Mouse (Mus musculus) hindbrain, embryonic 14.5 days (tissue): ENCODE results near the gene Gm10382. TPM values are rescaled to one million over a fixed set of nuclear protein-coding genes. Genes with fewer than 3 reads are reported as not detected.

Experiments
- ATAC-seq: fragments of 200-750 bp; cut with Nextera tagmentation; 2 replicates; pipeline ENCODE4 v1.8.0; 2017; ENCODE audit warnings: moderate number of reproducible peaks, mild to moderate bottlenecking, moderate TSS enrichment, moderate library complexity; ENCODE audit not compliant: low FRiP score
- DNase-seq: peaks from one replicate; pipeline ENCODE4 v3.0.0-alpha.2; 2015; ENCODE audit warnings: low spot score
- H3K27ac ChIP-seq: fragments of 300-500 bp; sonication (generic); 2 replicates; pipeline ENCODE4 v1.5.1; 2014; ENCODE audit warnings: mild to moderate bottlenecking, moderate library complexity
- H3K27me3 ChIP-seq: fragments of 300-500 bp; sonication (generic); 2 replicates; pipeline ENCODE4 v1.6.1; 2014; ENCODE audit warnings: mild to moderate bottlenecking, low read length, mixed read lengths; ENCODE audit not compliant: control insufficient read depth, insufficient read depth
- H3K36me3 ChIP-seq: fragments of 300-500 bp; sonication (generic); replicated peaks from 2 replicates; pipeline ENCODE4 v1.6.1; 2014; ENCODE audit not compliant: control insufficient read depth, insufficient read depth
- H3K4me1 ChIP-seq: fragments of 300-500 bp; sonication (generic); replicated peaks from 2 replicates; pipeline ENCODE4 v1.6.1; 2014; ENCODE audit warnings: antibody characterized with exemption, low read length, mixed read lengths; ENCODE audit not compliant: control insufficient read depth, insufficient read depth
- H3K4me2 ChIP-seq: fragments of 300-500 bp; sonication (generic); replicated peaks from 2 replicates; pipeline ENCODE4 v1.6.1; 2014; ENCODE audit warnings: mild to moderate bottlenecking, moderate library complexity
- H3K4me3 ChIP-seq: fragments of 300-500 bp; sonication (generic); replicated peaks from 2 replicates; pipeline ENCODE4 v1.5.1; 2014; ENCODE audit warnings: mild to moderate bottlenecking, low read length
- H3K9ac ChIP-seq: fragments of 300-500 bp; sonication (generic); 2 replicates; pipeline ENCODE4 v1.6.1; 2014
- H3K9me3 ChIP-seq: fragments of 300-500 bp; sonication (generic); 2 replicates; pipeline ENCODE4 v1.6.1; 2016; ENCODE audit warnings: low read length; ENCODE audit not compliant: control insufficient read depth
- WGBS: fragments of 180-500 bp; shearing (Covaris S2); extraction: QIAGEN DNeasy Blood & Tissue Kit; methylation state at CpG from one replicate; pipeline ENCODE4 v1.1.7; 2014; 5-methylcytosine and 5-hydroxymethylcytosine counted together
- polyA plus RNA-seq: library from polyadenylated mRNA; unstranded; fragments of >200 nt; fragmentation: Nextera tagmentation; extraction: Ambion mirVana; gene quantifications from 2 replicates; pipeline ENCODE4 v1.2.1, GENCODE M21; 2014

Gene Gm10382
- polyA plus RNA-seq, 1 experiment from 2014 or later = 0.63 TPM

DNA sequence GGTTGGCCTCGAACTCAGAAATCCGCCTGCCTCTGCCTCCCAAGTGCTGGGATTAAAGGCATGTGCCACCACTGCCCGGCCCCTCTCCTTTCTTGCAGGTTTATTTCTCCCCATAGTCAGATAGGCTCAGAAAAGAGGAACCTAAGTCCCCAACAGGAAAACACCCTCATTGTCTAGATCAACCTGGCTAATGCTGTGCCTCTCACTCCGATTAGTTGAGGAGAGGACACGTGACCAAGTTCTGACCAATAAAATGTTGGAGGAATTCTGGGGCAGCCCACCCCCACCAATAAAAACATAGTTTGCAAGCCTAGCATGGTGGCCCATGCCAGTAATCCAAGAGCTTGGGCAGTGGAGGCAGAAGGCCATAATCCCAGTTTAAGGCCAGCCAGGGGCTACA lies 37.2 kb upstream of the Gm10382 start:
- H3K27me3 ChIP-seq = no peaks in the 10 kb centered on the region
- no peak overlapping the region for H3K27ac ChIP-seq
- DNase-seq = no peak
- no peaks in the 10 kb centered on the region for H3K36me3 ChIP-seq
- H3K4me3 ChIP-seq = no peak overlapping the region
- no peaks in the 10 kb centered on the region for H3K4me1 ChIP-seq
- no peaks in the 10 kb centered on the region for H3K9me3 ChIP-seq
- no peak overlapping the region for H3K4me2 ChIP-seq
- ATAC-seq = no peak
- H3K9ac ChIP-seq = no peak overlapping the region
- 96% methylated on average over 5 of the region's 5 CpGs for WGBS

DNA sequence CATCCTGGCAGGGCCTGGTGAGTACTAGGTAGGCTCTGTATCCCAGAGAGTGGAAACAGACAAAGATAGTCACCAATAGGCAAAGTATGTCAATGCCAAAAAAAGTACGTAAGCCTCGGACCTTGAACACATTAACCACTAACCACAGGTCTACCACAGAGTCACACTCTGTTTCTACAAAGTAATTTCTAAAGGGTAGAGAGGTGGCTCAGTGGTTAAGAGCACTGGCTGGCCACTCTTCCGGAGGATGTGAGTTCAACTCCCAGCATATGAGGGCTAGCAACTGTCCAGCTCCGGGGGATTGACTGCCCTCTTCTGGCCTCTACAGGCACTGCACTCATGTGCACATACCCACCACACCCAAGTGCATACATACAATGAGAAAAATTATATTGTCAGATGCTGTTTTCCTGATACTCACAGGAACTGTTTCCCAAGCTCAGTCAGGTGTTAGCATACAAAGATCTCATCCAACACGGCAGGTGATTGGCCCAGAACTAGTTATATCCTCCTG lies 36.3 kb upstream of the Gm10382 start:
- Histone ChIP-seq H3K9me3 (no peaks in the 10 kb centered on the region), H3K27me3 (no peaks in the 10 kb centered on the region), H3K27ac (no peak overlapping the region), H3K4me2 (no peak overlapping the region), H3K9ac (no peak overlapping the region), H3K4me1 (no peaks in the 10 kb centered on the region), H3K36me3 (no peaks in the 10 kb centered on the region), H3K4me3 (no peak overlapping the region)
- DNase-seq (no peak), ATAC-seq (no peak)
- WGBS = 96% methylated on average over 5 of the region's 5 CpGs

DNA sequence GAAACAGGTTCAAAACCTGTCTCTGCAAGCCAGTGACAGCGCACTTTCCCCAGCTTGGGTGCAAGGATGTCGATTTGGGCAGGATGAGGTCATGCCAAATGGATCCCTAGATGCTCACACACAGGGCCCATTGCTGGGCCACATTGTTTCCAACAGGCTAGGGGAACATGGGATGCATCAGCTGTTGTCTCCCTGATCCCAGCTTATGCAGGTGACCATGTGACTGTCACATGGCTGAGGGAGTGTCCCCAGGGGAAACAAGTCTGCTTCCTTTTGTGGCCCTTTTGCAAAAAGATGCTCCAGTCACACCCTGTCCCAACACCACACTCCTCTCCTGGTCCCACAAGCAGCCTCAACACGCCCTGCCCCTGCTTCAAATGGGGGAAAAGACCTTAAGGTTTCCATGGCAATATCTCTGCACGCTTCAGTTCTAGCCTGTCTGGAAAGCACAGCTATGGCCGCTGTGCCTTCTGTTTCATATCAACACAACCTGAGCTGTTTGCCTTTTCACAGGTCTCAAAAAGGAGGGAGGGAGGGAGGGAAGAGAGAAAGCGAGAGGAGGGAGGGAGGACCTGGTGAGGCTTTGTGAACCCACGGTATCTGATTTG lies 34.1 kb upstream of the Gm10382 start:
- no peaks in the 10 kb centered on the region for H3K4me1 ChIP-seq
- 55% methylated on average over 7 of the region's 7 CpGs for WGBS
- no peak overlapping the region for H3K27ac ChIP-seq
- H3K9me3 ChIP-seq = no peaks in the 10 kb centered on the region
- no peak overlapping the region for H3K4me3 ChIP-seq
- H3K9ac ChIP-seq = no peak overlapping the region
- DNase-seq (no peak), ATAC-seq (no peak)
- no peaks in the 10 kb centered on the region for H3K27me3 ChIP-seq
- no peak overlapping the region for H3K4me2 ChIP-seq
- no peaks in the 10 kb centered on the region for H3K36me3 ChIP-seq

DNA sequence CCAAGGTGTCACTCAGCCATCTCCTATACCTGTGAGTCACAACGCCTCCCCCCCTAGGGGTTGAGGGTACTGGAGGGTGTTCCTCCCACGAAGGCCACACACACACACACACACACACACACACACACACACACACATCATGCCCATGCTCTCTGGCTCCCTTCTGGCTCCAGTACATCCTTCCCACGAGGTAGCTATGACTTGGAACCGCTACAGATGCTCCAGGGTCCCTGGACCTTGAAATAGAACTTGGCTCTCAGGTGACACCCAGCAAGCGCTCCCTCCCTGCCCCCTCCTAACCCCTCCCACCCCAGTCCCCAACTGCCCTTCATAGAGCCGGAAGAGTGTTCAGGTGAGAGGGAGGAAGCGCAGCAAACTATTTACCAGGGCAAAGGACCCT lies 33.5 kb upstream of the Gm10382 start:
- no peaks in the 10 kb centered on the region for H3K9me3 ChIP-seq
- DNase-seq = no peak
- no peak overlapping the region for H3K4me2 ChIP-seq
- H3K4me3 ChIP-seq = no peak overlapping the region
- H3K27me3 ChIP-seq = no peaks in the 10 kb centered on the region
- no peak overlapping the region for H3K9ac ChIP-seq
- 62% methylated on average over 7 of the region's 7 CpGs for WGBS
- no peaks in the 10 kb centered on the region for H3K36me3 ChIP-seq
- no peak overlapping the region for H3K27ac ChIP-seq
- H3K4me1 ChIP-seq = no peaks in the 10 kb centered on the region
- no peak for ATAC-seq

GRCm38 (mm10) chr5:125357543-125358269 lies 31.4 kb upstream of the Gm10382 start:
- WGBS = 74% methylated on average over 12 of the region's 12 CpGs
- no peak overlapping the region for H3K4me2 ChIP-seq
- H3K27me3 ChIP-seq = no peaks in the 10 kb centered on the region
- H3K9ac ChIP-seq = no peak overlapping the region
- H3K4me1 ChIP-seq = no peaks in the 10 kb centered on the region
- H3K36me3 ChIP-seq = no peaks in the 10 kb centered on the region
- no peaks in the 10 kb centered on the region for H3K9me3 ChIP-seq
- H3K27ac ChIP-seq = no peak overlapping the region
- no peak overlapping the region for H3K4me3 ChIP-seq
- DNase-seq (no peak), ATAC-seq (no peak)

- WGBS = 75% methylated on average over 5 of the region's 5 CpGs
- no peaks in the 10 kb centered on the region for H3K9me3 ChIP-seq
These were observed 30.9 kb upstream of the Gm10382 start for GRCm38 (mm10) chr5:125358270-125358608.

GRCm38 (mm10) chr5:125360566-125360965 lies 28.6 kb upstream of the Gm10382 start:
- Histone ChIP-seq H3K9me3 (no peaks in the 10 kb centered on the region), H3K9ac (no peak overlapping the region), H3K36me3 (no peaks in the 10 kb centered on the region), H3K4me2 (no peak overlapping the region), H3K27me3 (no peaks in the 10 kb centered on the region), H3K4me1 (no peaks in the 10 kb centered on the region), H3K4me3 (no peak overlapping the region), H3K27ac (no peak overlapping the region)
- 79% methylated on average over 9 of the region's 9 CpGs for WGBS
- ATAC-seq = no peak
- DNase-seq = no peak

More at GRCm38 (mm10) chr5:125358270-125358608, 30.9 kb upstream of the Gm10382 start:
- DNase-seq (no peak), ATAC-seq (no peak)
- Histone ChIP-seq H3K4me3 (no peak overlapping the region), H3K4me2 (no peak overlapping the region), H3K4me1 (no peaks in the 10 kb centered on the region), H3K27me3 (no peaks in the 10 kb centered on the region), H3K27ac (no peak overlapping the region), H3K9ac (no peak overlapping the region), H3K36me3 (no peaks in the 10 kb centered on the region)

- no peaks in the 10 kb centered on the region for H3K27me3 ChIP-seq
- no peak overlapping the region for H3K9ac ChIP-seq
- H3K27ac ChIP-seq = no peak overlapping the region
- no peaks in the 10 kb centered on the region for H3K36me3 ChIP-seq
- no peaks in the 10 kb centered on the region for H3K9me3 ChIP-seq
- no peak overlapping the region for H3K4me3 ChIP-seq
- 77% methylated on average over 16 of the region's 16 CpGs for WGBS
- DNase-seq = no peak
- H3K4me2 ChIP-seq = no peak overlapping the region
- no peaks in the 10 kb centered on the region for H3K4me1 ChIP-seq
- no peak for ATAC-seq
These were observed 28.1 kb upstream of the Gm10382 start for GRCm38 (mm10) chr5:125360981-125361510.

- Histone ChIP-seq H3K9ac (no peak overlapping the region), H3K9me3 (no peaks in the 10 kb centered on the region), H3K4me2 (no peak overlapping the region), H3K36me3 (no peaks in the 10 kb centered on the region), H3K27me3 (no peaks in the 10 kb centered on the region), H3K27ac (no peak overlapping the region), H3K4me3 (no peak overlapping the region), H3K4me1 (no peaks in the 10 kb centered on the region)
- no peak for ATAC-seq
- DNase-seq = no peak
- WGBS = 81% methylated on average over 7 of the region's 7 CpGs
These were observed 25.2 kb upstream of the Gm10382 start for GRCm38 (mm10) chr5:125363894-125364293.
